Mouse (Mus musculus): ENCODE measurements around the gene Gdpd3. TPM values are rescaled to one million over a fixed set of nuclear protein-coding genes. Genes with fewer than 3 reads are reported as not detected.

Gene Gdpd3
- polyA plus RNA-seq, 1 experiment, result 58.2 TPM

GRCm38 (mm10) chr7:126759672-126760390, 6.3 kb upstream of the Gdpd3 start:
- H3K4me3 ChIP-seq (ENCODE audit: insufficient read depth, low read depth, low read length), result peak overlapping the region; percentile 90
- no peak for DNase-seq
- no peaks in the 10 kb centered on the region; the same call in 1 of the 2 replicates for H3K36me3 ChIP-seq (ENCODE audit: control insufficient read depth, insufficient read depth, low read length)
- WGBS, result 2% methylated on average over 22 of the region's 24 CpGs
- no peaks in the 10 kb centered on the region for H3K27me3 ChIP-seq (replicated peaks; ENCODE audit: control insufficient read depth, insufficient read depth, low read length)
- peak overlapping the region; percentile 81 for H3K27ac ChIP-seq (ENCODE audit: insufficient read depth, low read depth, low read length)
- TF ChIP-seq POLR2A (IDR thresholded peaks at IDR 0.05; ENCODE audit: low read depth, low read length), result no peak
- TF ChIP-seq CTCF (conservative IDR thresholded peaks at IDR 0.05; ENCODE audit: insufficient read depth, insufficient read length, low read depth, low read length), result no peak
- peaks cover 4% of the 10 kb centered on the region; the same call in 1 of the 2 replicates for H3K4me1 ChIP-seq (ENCODE audit: control insufficient read depth, insufficient read depth, low read length)

- DNase-seq, result peak; percentile 86
- 33% methylated on average over 3 of the region's 3 CpGs for WGBS
- H3K4me1 ChIP-seq (ENCODE audit: control insufficient read depth, insufficient read depth, low read length), result no peaks in the 10 kb centered on the region
- H3K27me3 ChIP-seq (replicated peaks; ENCODE audit: control insufficient read depth, insufficient read depth, low read length), result no peaks in the 10 kb centered on the region
- peak overlapping the region; percentile 90 for H3K4me3 ChIP-seq (ENCODE audit: insufficient read depth, low read depth, low read length)
- no peaks in the 10 kb centered on the region; the same call in 1 of the 2 replicates for H3K36me3 ChIP-seq (ENCODE audit: control insufficient read depth, insufficient read depth, low read length)
- TF ChIP-seq POLR2A (IDR thresholded peaks at IDR 0.05; ENCODE audit: low read depth, low read length), result no peak
- no peak for TF ChIP-seq CTCF (conservative IDR thresholded peaks at IDR 0.05; ENCODE audit: insufficient read depth, insufficient read length, low read depth, low read length)
- peak overlapping the region; percentile 81 for H3K27ac ChIP-seq (ENCODE audit: insufficient read depth, low read depth, low read length)
Observed at GRCm38 (mm10) chr7:126760391-126760802, 5.7 kb upstream of the Gdpd3 start.

GRCm38 (mm10) chr7:126760956-126761355, 5.2 kb upstream of the Gdpd3 start:
- WGBS, result 58% methylated on average over 4 of the region's 4 CpGs
- H3K27ac ChIP-seq (ENCODE audit: insufficient read depth, low read depth, low read length), result peak overlapping the region; percentile 81

GRCm38 (mm10) chr7:126761529-126762067, 4.5 kb upstream of the Gdpd3 start:
- Histone ChIP-seq H3K4me1 (ENCODE audit: control insufficient read depth, insufficient read depth, low read length) (no peaks in the 10 kb centered on the region; the same call in 1 of the 2 replicates), H3K27ac (ENCODE audit: insufficient read depth, low read depth, low read length) (0 out of 2 replicates have a peak overlapping the region, but pooled peaks have one; percentile 2), H3K36me3 (ENCODE audit: control insufficient read depth, insufficient read depth, low read length) (no peaks in the 10 kb centered on the region; the same call in 1 of the 2 replicates), H3K27me3 (replicated peaks; ENCODE audit: control insufficient read depth, insufficient read depth, low read length) (no peaks in the 10 kb centered on the region), H3K4me3 (ENCODE audit: insufficient read depth, low read depth, low read length) (no peak overlapping the region)
- WGBS, result 49% methylated on average over 6 of the region's 6 CpGs
- DNase-seq, result no peak
- no peak for TF ChIP-seq POLR2A (IDR thresholded peaks at IDR 0.05; ENCODE audit: low read depth, low read length)
- TF ChIP-seq CTCF (conservative IDR thresholded peaks at IDR 0.05; ENCODE audit: insufficient read depth, insufficient read length, low read depth, low read length), result no peak

More at GRCm38 (mm10) chr7:126760956-126761355, 5.2 kb upstream of the Gdpd3 start:
- Histone ChIP-seq H3K4me1 (ENCODE audit: control insufficient read depth, insufficient read depth, low read length) (no peaks in the 10 kb centered on the region), H3K36me3 (ENCODE audit: control insufficient read depth, insufficient read depth, low read length) (no peaks in the 10 kb centered on the region; the same call in 1 of the 2 replicates), H3K4me3 (ENCODE audit: insufficient read depth, low read depth, low read length) (no peak overlapping the region), H3K27me3 (replicated peaks; ENCODE audit: control insufficient read depth, insufficient read depth, low read length) (no peaks in the 10 kb centered on the region)
- TF ChIP-seq POLR2A (IDR thresholded peaks at IDR 0.05; ENCODE audit: low read depth, low read length), result no peak
- no peak for TF ChIP-seq CTCF (conservative IDR thresholded peaks at IDR 0.05; ENCODE audit: insufficient read depth, insufficient read length, low read depth, low read length)
- DNase-seq, result no peak

GRCm38 (mm10) chr7:126762471-126763008, 3.6 kb upstream of the Gdpd3 start:
- DNase-seq, result no peak
- Histone ChIP-seq H3K27ac (ENCODE audit: insufficient read depth, low read depth, low read length) (no peak overlapping the region), H3K4me1 (ENCODE audit: control insufficient read depth, insufficient read depth, low read length) (no peaks in the 10 kb centered on the region; the same call in 1 of the 2 replicates), H3K36me3 (ENCODE audit: control insufficient read depth, insufficient read depth, low read length) (no peaks in the 10 kb centered on the region; the same call in 1 of the 2 replicates), H3K27me3 (replicated peaks; ENCODE audit: control insufficient read depth, insufficient read depth, low read length) (no peaks in the 10 kb centered on the region), H3K4me3 (ENCODE audit: insufficient read depth, low read depth, low read length) (no peak overlapping the region)
- WGBS, result 84% methylated on average over 17 of the region's 17 CpGs
- TF ChIP-seq CTCF (conservative IDR thresholded peaks at IDR 0.05; ENCODE audit: insufficient read depth, insufficient read length, low read depth, low read length), result no peak
- no peak for TF ChIP-seq POLR2A (IDR thresholded peaks at IDR 0.05; ENCODE audit: low read depth, low read length)

GRCm38 (mm10) chr7:126765540-126765939, 594 bp upstream of the Gdpd3 start:
- no peaks in the 10 kb centered on the region for H3K27me3 ChIP-seq (replicated peaks; ENCODE audit: control insufficient read depth, insufficient read depth, low read length)
- TF ChIP-seq POLR2A (IDR thresholded peaks at IDR 0.05; ENCODE audit: low read depth, low read length), result no peak
- H3K36me3 ChIP-seq (ENCODE audit: control insufficient read depth, insufficient read depth, low read length), result no peaks in the 10 kb centered on the region; the same call in 1 of the 2 replicates
- 89% methylated on average over 9 of the region's 9 CpGs for WGBS
- no peak overlapping the region for H3K27ac ChIP-seq (ENCODE audit: insufficient read depth, low read depth, low read length)
- no peak overlapping the region for H3K4me3 ChIP-seq (ENCODE audit: insufficient read depth, low read depth, low read length)
- no peaks in the 10 kb centered on the region; the same call in 1 of the 2 replicates for H3K4me1 ChIP-seq (ENCODE audit: control insufficient read depth, insufficient read depth, low read length)
- no peak for DNase-seq

- H3K27me3 ChIP-seq (replicated peaks; ENCODE audit: control insufficient read depth, insufficient read depth, low read length), result no peaks in the 10 kb centered on the region
- H3K36me3 ChIP-seq (ENCODE audit: control insufficient read depth, insufficient read depth, low read length), result no peaks in the 10 kb centered on the region; the same call in 1 of the 2 replicates
- DNase-seq, result peak; percentile 57
- WGBS, result 64% methylated on average over 8 of the region's 8 CpGs
- TF ChIP-seq CTCF (conservative IDR thresholded peaks at IDR 0.05; ENCODE audit: insufficient read depth, insufficient read length, low read depth, low read length) (no peak), POLR2A (IDR thresholded peaks at IDR 0.05; ENCODE audit: low read depth, low read length) (no peak)
- no peak overlapping the region for H3K4me3 ChIP-seq (ENCODE audit: insufficient read depth, low read depth, low read length)
- H3K4me1 ChIP-seq (ENCODE audit: control insufficient read depth, insufficient read depth, low read length), result no peaks in the 10 kb centered on the region; the same call in 1 of the 2 replicates
- H3K27ac ChIP-seq (ENCODE audit: insufficient read depth, low read depth, low read length), result no peak overlapping the region
Observed at GRCm38 (mm10) chr7:126767001-126767400, 867 bp downstream of the Gdpd3 start.

Measured in kidney, adult 2 months (tissue).